Mouse (Mus musculus) right cerebral cortex, postnatal 36 days (tissue): ENCODE measurements around the gene Nxph4.

Source experiments
- DNase-seq, 2 experiments: peaks; one replicate each; pipeline ENCODE4 v3.0.0; 2022; ENCODE audit warnings: low spot score in 2 of 2, mixed read lengths in 1 of 2

Nxph4 gene

DNA sequence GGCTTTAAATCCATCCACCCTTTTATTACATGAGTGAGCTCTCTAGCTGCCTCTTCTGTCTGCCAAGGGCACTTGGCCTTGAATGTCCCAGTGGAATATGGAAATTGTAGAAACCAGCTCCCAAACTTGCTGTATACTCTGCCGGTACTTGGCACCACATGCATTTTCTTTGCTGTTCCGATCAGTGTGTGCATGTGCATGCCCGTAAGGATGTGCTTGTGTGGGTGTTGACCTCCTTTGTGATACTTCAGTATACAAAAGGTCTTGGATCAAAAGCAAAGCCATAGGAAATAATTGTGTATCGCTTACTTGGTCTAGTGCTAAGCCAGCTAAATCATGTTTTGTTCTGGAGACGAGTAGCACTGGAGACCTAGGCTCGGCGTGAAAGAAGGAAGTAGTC is 45.5 kb downstream of the Nxph4 start:
- DNase-seq = no peak

GRCm38 (mm10) chr10:127485235-127485634 is 49.1 kb downstream of the Nxph4 start:
- no peak for DNase-seq

DNA sequence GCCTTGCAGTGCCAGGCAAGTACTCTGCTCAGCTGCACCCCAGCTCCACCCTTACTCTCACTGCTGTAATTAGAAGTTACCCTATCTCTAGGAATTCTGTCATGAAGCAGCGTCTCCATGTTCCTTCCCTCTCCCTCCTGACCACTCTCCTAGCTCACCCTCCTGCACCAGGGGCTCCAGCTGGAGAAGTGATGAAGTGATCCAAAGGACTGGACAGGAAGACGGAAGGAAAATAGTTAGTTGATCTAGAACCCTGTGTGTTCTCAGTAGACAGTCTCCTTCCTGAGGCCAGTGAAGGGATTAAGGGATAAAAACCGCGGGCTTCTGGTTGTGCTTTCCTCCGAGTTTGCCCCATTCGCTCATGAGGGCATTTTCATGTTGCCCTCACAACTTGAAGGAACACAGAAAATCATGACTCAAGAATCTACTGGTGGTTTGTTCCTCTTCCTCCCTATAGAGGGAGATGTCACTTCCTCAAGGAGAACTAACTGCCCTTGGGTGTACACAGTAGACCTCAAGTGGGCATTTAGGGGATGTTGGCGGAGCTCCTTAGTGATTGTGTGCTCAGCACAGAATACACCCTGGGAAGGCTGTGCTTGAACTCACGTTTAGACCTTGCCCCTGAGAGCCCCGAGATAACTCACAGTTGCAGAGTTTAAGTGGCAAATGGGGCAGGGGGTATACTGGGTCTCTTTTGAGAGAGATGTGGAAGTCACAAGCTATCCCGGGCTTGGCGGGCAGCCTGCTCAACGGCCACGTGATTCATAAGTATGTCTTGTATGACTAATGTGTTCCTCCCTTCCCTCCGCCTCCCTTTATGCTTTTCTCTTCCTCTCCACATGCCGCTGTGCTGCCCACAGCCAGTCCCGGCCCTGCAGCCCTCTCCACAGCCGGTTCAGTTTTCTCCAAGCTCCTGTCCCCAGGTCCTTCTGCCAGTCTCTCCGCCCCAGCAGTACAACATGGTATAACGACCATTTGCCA is 53.2 kb downstream of the Nxph4 start:
- DNase-seq = peak; percentile 67 to 75

- no peak for DNase-seq
Observed at GRCm38 (mm10) chr10:127479131-127479530, 55.2 kb downstream of the Nxph4 start.

GRCm38 (mm10) chr10:127477301-127477700 is 57.1 kb downstream of the Nxph4 start:
- no peak for DNase-seq

DNA sequence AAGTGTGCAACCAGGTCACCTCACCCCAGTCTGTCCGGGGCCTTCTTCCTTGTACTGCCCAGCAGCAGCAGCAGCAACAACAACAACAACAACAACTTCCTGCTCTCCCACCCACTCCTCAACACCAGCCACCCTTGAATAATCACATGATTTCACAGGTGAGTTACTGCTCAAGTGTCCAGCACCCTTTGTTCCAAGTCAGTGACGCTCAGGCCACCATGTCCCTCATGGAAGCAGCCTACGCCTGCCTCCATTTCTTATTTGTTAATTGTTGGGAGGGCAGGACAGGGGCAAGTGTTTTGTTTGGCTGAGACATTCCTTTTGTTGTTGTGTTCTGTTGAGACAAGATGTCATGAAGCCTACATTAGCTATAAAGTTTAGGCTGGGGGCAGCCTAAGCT is 57.8 kb downstream of the Nxph4 start:
- DNase-seq = no peak
